Mouse (Mus musculus): ENCODE results near the gene Metap1.

Gene Metap1

DNA sequence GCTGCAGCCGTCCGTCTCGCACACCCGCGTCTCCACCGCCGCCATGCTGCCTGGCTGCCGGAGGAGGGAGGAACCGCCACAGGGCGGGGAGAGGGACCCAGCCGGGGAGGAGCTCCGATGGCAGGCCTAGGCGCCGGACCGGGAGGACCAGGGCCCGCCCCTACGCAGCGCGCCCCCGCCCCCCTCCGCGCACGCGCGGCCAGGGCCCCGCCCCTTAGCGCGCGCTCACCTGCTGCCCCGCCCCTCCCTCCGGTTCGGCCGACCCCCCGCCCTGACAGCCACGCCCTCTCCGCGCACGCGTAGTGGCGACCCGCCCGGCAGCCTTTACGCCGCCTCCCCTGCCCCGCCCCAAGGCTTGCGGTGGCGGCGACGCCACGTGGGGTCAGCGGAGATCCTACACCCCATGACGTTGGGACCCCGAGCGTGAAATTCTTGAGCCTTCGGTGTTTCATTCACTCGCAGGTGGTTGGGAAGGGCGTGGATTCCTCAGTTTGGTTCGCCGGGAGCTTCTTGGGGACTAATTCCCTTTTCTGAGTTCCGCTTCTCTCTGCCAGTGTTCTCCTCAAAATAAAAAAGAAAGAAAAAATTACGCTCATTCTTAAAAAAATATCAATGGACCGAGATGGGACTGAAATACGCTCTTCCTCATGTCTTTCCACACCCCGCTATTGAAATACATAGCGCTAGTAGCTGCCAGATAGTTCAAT lies at the start of gene Metap1:
TSS of gene Metap1 (minus strand) at position 189 of the 707 bp plus-strand sequence.
- DNase-seq (ENCODE audit: low read depth, low spot score) = peak; percentile 90

GRCm38 (mm10) chr3:138536031-138536430 lies 46.7 kb upstream of the Metap1 start:
- no peak for DNase-seq (ENCODE audit: low read depth, low spot score)

GRCm38 (mm10) chr3:138532764-138533163 lies 43.4 kb upstream of the Metap1 start:
- DNase-seq (ENCODE audit: low read depth, low spot score) = no peak

DNA sequence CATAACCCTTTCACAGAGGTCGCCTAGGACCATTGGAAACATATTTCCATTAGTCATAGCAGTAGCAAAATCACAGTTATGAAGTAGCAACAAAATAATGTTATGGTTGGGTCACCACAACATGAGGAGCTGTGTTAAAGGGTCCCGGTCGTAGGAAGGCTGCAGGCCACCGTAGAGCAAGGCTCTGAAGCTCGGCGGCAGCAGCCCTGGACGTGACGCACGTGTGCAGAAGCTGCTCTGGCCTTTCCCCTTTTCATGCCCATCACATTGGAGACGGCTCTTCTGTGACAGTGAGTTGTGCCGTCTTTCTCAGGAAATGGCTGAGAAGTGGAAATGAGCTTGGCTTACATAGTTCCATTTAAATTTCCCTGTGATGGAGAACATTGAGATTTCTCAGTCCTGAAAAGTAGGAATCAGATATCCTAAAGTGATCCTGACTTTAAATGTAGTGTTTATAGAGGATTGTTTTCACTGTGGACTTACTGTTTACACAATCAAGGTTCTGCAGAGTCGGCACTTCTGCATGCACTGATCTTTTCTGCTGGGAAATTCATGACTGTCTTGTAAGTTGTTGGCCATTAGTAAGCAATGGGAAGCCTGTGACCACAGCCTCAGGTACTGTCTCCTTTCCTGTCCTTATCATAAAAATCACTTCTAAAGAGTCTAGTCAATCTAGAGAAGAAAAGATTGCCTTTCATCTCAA lies 42.3 kb upstream of the Metap1 start:
- no peak for DNase-seq (ENCODE audit: low read depth, low spot score)

GRCm38 (mm10) chr3:138530578-138531478 lies 41.5 kb upstream of the Metap1 start:
- no peak for DNase-seq (ENCODE audit: low read depth, low spot score)

GRCm38 (mm10) chr3:138528265-138528664 lies 39.0 kb upstream of the Metap1 start:
- peak; percentile 44 for DNase-seq (ENCODE audit: low read depth, low spot score)

- DNase-seq (ENCODE audit: low read depth, low spot score) = peak; percentile 63
Observed at GRCm38 (mm10) chr3:138527667-138528231, 38.4 kb upstream of the Metap1 start.

GRCm38 (mm10) chr3:138526916-138527666 lies 37.8 kb upstream of the Metap1 start:
- DNase-seq (ENCODE audit: low read depth, low spot score) = peak; percentile 98

DNA sequence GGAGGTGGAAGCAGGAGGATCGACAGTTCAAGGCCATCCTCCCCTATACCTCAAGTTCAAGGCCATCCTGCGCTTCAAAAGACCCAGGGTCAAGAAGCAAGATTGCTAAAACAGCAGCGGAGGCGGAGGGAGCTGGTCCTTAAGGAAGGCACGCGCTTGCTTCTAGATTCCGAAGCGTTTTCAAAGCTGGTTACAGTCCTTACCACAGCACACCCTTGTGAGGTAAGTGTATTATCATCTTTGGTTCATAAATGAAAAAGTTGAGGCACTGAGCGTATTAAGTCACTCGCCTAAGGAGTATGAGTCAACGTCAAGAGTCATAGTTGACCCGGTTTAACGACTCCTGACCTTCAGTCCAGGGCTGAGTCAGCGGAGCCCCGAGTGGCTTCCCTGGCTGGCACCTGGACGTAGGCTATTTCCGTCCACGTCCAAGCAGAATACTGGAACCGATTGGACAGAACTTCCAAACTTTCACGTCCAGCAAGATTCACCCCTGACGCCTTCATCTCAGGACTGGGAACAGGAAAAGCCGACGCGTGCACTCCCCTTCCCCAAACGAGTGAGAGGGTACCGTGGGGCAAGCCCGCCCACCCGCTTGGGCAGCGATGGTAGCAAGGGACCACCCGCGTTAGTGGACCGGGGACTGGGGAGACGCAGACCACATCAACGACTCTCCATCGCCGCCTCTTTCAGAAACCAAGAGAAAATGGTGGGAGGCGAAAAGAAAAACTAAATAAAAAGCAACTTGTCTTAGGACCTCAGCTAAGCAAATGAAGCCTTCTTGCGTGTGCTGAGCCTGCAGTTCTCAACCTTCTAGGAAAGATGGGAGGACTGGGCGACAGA lies 37.0 kb upstream of the Metap1 start, which contains the start of gene Eif4e:
TSS of gene Eif4e (plus strand) at position 107 of the 843 bp plus-strand sequence.
- DNase-seq (ENCODE audit: low read depth, low spot score) = peak; percentile 41

- no peak for DNase-seq (ENCODE audit: low read depth, low spot score)
Observed at GRCm38 (mm10) chr3:138525494-138525893, 36.2 kb upstream of the Metap1 start.

DNA sequence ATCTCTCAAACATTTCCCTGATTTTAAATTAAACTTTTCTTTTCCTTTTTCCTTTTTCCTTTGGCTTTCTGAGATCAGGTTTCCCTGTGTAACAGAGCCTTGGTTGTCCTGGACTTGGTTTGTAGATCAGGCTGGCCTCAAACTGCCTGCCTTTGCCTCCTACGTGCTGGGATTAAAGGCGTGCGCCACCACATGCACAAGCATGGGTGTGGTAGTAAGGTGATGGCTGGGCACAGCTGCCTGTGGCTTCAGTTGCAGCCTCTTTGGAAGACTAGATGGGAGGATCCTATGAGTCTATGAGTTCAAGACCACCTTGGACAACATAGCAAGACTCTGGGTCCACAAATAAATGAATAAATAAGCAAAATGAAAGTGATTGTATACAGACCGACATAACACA lies 34.6 kb upstream of the Metap1 start:
- no peak for DNase-seq (ENCODE audit: low read depth, low spot score)

DNA sequence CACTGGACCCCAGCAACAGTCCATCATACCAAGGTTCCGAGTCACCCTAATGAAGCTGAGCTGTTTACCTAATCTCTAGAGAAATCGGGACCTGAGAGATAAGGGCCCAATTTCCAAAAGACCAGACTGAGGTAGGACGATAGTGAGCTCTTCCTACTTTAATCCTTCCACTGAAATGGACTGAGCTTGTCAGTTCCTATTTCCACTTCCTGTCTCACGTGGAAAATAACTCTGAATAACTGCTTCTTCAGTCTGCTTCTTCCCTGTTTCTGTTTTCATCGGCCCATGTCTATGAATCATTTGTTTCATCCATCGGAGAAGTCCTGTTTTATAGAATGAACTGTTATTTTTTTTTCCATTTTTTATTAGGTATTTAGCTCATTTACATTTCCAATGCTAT lies 29.9 kb upstream of the Metap1 start:
- no peak for DNase-seq (ENCODE audit: low read depth, low spot score)

GRCm38 (mm10) chr3:138517881-138518280 lies 28.6 kb upstream of the Metap1 start:
- DNase-seq (ENCODE audit: low read depth, low spot score) = no peak

DNA sequence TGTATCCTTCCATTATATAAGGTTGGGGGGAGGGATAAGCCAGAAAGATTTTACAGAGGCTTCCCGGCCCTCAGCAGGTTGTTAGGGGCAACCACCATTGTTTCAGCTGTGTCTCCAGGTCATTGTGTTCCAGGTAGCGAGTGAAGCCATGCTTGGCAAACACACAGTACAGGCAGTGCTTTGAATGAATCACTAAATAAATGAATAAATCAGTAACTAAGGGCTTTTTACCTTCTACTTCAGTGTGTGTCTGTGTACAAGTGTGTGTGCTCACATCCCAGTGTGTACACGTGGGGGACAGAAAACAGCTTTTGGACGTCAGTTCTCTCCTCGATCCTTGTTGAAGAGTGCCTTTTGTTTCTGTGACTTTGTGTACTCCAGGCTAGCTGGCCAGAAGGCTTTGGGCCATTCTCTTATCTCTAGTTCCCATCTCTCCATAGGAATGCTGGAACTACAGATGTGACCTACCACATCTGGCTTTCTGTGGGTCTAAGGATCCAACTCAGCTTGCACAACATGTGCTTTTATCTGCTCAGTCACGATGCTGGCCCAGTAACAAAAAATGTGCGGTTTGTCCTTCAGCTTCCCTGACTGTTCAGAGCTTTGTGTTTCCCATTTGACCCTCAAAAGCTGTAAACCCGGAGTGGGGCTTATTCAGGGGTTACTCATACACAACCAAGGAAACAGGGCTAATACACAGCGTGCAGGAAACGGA lies 26.5 kb upstream of the Metap1 start:
- DNase-seq (ENCODE audit: low read depth, low spot score) = no peak

DNA sequence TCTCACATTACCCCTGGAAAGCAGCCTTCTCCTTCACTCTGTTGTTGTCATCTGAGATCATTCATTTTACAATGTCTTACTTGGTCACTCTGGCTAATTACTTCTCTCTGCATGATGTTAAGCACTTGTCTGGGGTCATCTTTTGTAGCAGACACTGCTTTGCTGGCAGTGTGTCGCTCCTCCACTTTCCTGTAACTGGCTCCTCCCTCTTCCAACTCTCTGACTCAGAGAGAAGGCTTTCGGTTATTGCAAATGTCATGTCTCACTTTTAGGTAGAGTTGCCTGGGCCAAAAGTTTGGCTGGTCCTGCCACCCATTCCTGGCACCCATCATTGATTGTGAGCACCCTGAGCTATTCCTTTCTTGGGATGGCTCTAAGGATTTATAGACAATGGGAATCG lies 25.4 kb upstream of the Metap1 start:
- no peak for DNase-seq (ENCODE audit: low read depth, low spot score)

DNA sequence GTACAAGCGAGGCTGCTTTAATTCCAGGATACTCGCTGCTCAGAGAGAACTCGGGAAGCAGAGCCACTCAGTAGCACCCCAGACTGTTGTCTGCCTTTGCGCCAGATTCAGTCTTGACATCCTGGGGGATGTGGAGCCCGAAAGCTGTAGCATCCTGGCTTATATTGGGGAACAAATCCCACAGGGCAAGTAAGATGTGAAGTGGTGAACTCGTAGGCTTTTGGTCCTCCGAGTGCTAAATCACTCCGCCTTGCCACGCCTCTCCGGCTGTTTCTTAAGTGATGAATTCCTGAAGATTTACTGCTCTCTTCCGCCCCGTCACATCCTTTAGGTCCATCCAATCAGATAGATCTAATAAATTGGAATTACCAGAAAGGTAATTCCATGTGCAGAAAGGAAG lies 23.9 kb upstream of the Metap1 start:
- DNase-seq (ENCODE audit: low read depth, low spot score) = peak; percentile 28

- DNase-seq (ENCODE audit: low read depth, low spot score) = no peak
Observed at GRCm38 (mm10) chr3:138510471-138510870, 21.2 kb upstream of the Metap1 start.

DNA sequence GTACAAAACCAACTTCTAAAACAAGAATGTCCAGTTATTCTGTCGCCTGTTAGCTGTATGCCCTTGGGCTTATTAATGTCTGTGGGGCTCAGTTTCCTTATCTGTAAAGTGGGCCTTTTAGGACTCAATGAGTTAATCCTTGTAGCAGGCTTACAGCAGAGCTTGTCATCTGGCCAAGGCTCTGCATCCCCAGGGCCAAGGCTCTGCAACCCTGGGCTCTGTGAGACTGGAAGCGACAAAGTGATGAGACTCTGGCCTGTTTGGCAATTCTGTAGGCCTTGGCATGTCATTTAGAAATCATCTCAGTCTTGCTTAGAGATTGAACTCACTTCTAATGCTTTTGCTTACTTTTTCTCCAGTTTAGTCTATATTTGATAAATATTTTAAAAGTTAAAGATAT lies 20.3 kb upstream of the Metap1 start:
- DNase-seq (ENCODE audit: low read depth, low spot score) = no peak

DNA sequence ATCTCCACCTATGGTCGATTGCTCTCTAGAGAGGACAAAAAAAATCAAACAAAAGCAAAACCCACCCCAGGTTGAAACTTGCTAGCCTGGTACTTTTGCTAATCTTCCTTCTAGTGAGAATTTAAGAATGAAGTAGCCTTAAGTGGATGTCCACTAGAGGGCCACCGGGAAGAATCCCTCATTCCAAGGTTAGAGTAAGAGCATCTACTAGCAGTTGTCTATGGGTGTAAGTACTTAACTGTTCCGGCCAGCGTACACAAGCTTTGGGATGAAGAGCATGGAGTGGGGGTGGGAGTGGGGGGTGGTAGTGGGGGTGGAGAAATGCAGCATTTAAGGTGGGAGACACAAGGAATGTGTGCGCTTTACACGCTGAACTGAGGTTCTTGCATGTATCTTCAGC lies 17.4 kb upstream of the Metap1 start:
- no peak for DNase-seq (ENCODE audit: low read depth, low spot score)

Data from forelimb bud, embryonic 11.5 days (tissue).